Mouse (Mus musculus) forebrain, embryonic 14.5 days (tissue): ENCODE results near the gene Elovl5. TPM values are rescaled to one million over a fixed set of nuclear protein-coding genes. Genes with fewer than 3 reads are reported as not detected.

Experiments
- ATAC-seq: fragments of 200-750 bp; cut with Nextera tagmentation; 2 replicates; pipeline ENCODE4 v1.8.0; 2017; ENCODE audit warnings: mild to moderate bottlenecking, moderate library complexity
- DNase-seq: peaks from one replicate; pipeline ENCODE4 v3.0.0-alpha.2; 2015; ENCODE audit warnings: low spot score
- H3K27ac ChIP-seq: fragments of 300-500 bp; sonication (generic); 2 replicates; pipeline ENCODE4 v1.5.1; 2014; ENCODE audit warnings: low read depth, mild to moderate bottlenecking, control low read depth, low read length, moderate library complexity
- H3K27me3 ChIP-seq: fragments of 300-500 bp; sonication (generic); replicated peaks from 2 replicates; pipeline ENCODE4 v1.6.1; 2014; ENCODE audit warnings: low read length, control low read depth, mixed read lengths; ENCODE audit not compliant: control insufficient read depth, insufficient read depth
- H3K36me3 ChIP-seq: fragments of 300-500 bp; sonication (generic); 2 replicates; pipeline ENCODE4 v1.6.1; 2014; ENCODE audit warnings: low read length, control low read depth; ENCODE audit not compliant: control insufficient read depth, insufficient read depth
- H3K4me1 ChIP-seq: fragments of 300-500 bp; sonication (generic); 2 replicates; pipeline ENCODE4 v1.6.1; 2014; ENCODE audit warnings: antibody characterized with exemption, low read length, control low read depth; ENCODE audit not compliant: control insufficient read depth, insufficient read depth
- H3K4me2 ChIP-seq: fragments of 300-500 bp; sonication (generic); 2 replicates; pipeline ENCODE4 v1.6.1; 2014; ENCODE audit warnings: mild to moderate bottlenecking, control low read depth, low read length
- H3K4me3 ChIP-seq: fragments of 300-500 bp; sonication (generic); 2 replicates; pipeline ENCODE4 v1.5.1; 2014; ENCODE audit warnings: low read depth, low read length, control low read depth
- H3K9ac ChIP-seq: fragments of 300-500 bp; sonication (generic); 2 replicates; pipeline ENCODE4 v1.6.1; 2014; ENCODE audit warnings: mild to moderate bottlenecking, low read length, control low read depth, moderate library complexity
- H3K9me3 ChIP-seq: fragments of 300-500 bp; sonication (generic); replicated peaks from 2 replicates; pipeline ENCODE4 v1.6.1; 2016; ENCODE audit warnings: low read length, control low read depth, mixed read lengths; ENCODE audit not compliant: control insufficient read depth
- WGBS: fragments of 180-500 bp; shearing (Covaris S2); extraction: QIAGEN DNeasy Blood & Tissue Kit; methylation state at CpG from one replicate; pipeline ENCODE4 v1.1.7; 2014; 5-methylcytosine and 5-hydroxymethylcytosine counted together
- polyA plus RNA-seq: library from polyadenylated mRNA; unstranded; fragments of >200 nt; fragmentation: Nextera tagmentation; extraction: Ambion mirVana; gene quantifications from 2 replicates; pipeline ENCODE4 v1.2.1, GENCODE M21; 2014

Gene Elovl5
- polyA plus RNA-seq, 1 experiment from 2014 or later, result 66.9 TPM

DNA sequence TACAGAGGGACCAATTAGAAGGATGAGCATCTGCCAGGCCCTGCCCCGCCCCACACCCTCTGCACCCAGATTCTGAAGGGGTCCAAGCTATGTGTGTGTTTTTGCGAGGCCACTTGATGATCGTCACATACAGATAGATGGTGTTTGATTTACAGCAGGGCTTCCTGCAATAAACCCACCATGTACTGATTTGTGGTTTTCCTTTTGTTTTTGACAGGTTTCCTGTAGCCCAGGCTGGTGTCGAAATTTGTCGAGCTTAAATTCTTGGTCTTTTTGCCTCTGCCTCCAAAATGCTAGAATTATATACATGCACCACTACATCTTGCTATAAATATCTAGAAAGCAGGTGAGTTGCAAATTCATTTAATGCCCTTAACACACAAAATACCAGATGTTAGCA, 93.0 kb downstream of the Elovl5 start:
- DNase-seq, result no peak

DNA sequence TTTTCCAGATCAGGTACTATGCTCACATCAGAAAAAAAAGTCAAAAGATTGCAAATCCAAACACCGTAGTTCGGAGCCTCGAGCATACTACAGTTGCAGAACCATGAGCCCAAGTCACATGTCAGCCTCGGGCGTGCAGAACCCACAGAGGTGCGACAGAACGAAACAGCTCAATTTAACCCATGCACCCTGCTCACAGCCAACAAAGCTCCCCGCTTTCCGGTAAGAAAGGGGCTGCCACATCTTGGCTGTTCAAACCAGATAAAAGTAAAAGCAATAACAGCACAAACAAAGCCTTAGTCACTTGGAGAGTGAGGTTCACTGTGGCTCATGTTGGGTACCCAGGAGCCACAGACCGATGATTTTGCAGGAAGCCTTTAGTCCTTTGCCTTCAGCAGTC, 93.5 kb downstream of the Elovl5 start:
- H3K4me1 ChIP-seq, result no peaks in the 10 kb centered on the region
- H3K27ac ChIP-seq, result no peak overlapping the region
- H3K27me3 ChIP-seq, result no peaks in the 10 kb centered on the region
- no peak overlapping the region for H3K9ac ChIP-seq
- no peak overlapping the region for H3K4me3 ChIP-seq
- no peak overlapping the region for H3K4me2 ChIP-seq
- H3K36me3 ChIP-seq, result no peaks in the 10 kb centered on the region
- ATAC-seq (no peak), DNase-seq (no peak)
- WGBS, result 86% methylated on average over 10 of the region's 10 CpGs
- H3K9me3 ChIP-seq, result no peaks in the 10 kb centered on the region

More for the DNA sequence above, 93.0 kb downstream of the Elovl5 start:
- no peak overlapping the region for H3K9ac ChIP-seq
- WGBS, result 94% methylated on average over 5 of the region's 5 CpGs
- no peak overlapping the region for H3K4me3 ChIP-seq
- no peaks in the 10 kb centered on the region for H3K4me1 ChIP-seq
- ATAC-seq, result no peak
- H3K27me3 ChIP-seq, result no peaks in the 10 kb centered on the region
- no peak overlapping the region for H3K4me2 ChIP-seq
- no peaks in the 10 kb centered on the region for H3K9me3 ChIP-seq
- no peak overlapping the region for H3K27ac ChIP-seq
- no peaks in the 10 kb centered on the region for H3K36me3 ChIP-seq

DNA sequence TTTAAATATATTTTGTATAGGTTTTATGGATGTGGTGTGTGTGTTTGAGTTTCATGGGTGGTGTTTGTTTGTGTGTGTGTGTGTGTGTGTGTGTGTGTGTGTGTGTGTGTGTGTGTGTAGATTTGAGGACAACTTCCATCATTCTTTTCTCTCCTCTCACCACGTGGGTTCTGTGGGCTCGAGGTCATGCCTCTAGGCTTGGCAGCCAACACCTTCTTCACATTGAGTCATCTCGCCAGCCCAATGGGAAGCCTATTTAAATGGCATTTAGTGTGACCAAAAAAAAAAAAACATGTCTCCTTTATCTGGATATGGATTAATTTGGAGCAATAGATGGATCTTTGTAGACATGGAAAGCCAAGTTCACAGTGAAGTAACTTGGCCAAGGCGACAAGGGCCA, 94.9 kb downstream of the Elovl5 start:
- H3K4me1 ChIP-seq, result no peaks in the 10 kb centered on the region
- H3K27ac ChIP-seq, result no peak overlapping the region
- DNase-seq (no peak), ATAC-seq (no peak)
- no peaks in the 10 kb centered on the region for H3K27me3 ChIP-seq
- H3K4me3 ChIP-seq, result no peak overlapping the region
- WGBS, result 85% methylated on average over 4 of the region's 4 CpGs
- H3K9me3 ChIP-seq, result no peaks in the 10 kb centered on the region
- H3K9ac ChIP-seq, result no peak overlapping the region
- no peak overlapping the region for H3K4me2 ChIP-seq
- H3K36me3 ChIP-seq, result no peaks in the 10 kb centered on the region

DNA sequence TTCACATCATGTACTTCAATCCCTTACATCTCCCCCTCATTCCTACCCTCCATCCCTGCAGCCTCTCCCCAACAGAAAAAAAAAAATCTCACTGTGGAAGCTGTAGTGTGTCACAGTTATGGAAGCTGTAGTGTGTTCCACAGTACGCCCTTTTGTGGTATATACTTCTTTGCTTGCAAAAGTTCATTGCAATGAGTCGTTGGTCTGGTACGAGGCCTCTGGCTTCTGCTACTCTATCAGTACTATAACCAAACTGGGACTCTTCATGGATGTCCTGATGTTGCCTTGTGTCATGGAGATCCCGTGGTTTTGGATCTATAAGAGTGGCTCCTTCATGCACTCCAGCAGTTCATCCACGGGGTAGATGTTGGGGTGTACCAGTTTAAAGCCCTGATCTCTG, 95.5 kb downstream of the Elovl5 start:
- DNase-seq (no peak), ATAC-seq (no peak)
- no peak overlapping the region for H3K27ac ChIP-seq
- 92% methylated on average over 5 of the region's 5 CpGs for WGBS
- H3K4me3 ChIP-seq, result no peak overlapping the region
- no peaks in the 10 kb centered on the region for H3K9me3 ChIP-seq
- no peaks in the 10 kb centered on the region for H3K27me3 ChIP-seq
- no peak overlapping the region for H3K9ac ChIP-seq
- no peaks in the 10 kb centered on the region for H3K36me3 ChIP-seq
- H3K4me2 ChIP-seq, result no peak overlapping the region
- no peaks in the 10 kb centered on the region for H3K4me1 ChIP-seq

DNA sequence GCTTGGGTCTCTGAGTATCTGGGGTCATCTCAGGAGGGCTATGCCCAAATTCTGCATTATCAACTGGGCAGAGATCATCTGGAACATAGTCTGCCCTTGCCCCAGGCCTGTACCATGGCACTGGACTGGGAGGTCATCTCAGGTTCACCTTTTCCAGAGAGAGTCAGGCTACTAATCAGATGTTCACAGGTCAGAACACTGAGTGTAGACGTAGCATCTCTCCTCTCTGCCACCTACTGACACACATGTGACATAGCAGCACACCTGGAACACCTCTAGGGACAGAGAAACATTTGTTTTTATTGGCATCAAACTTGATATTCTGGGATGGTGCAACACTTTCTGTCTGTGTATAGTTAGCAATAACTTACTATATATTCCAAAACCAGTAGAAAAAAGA, 96.6 kb downstream of the Elovl5 start:
- 42% methylated on average over 1 of the region's 1 CpGs for WGBS
- no peaks in the 10 kb centered on the region for H3K36me3 ChIP-seq
- DNase-seq, result no peak

DNA sequence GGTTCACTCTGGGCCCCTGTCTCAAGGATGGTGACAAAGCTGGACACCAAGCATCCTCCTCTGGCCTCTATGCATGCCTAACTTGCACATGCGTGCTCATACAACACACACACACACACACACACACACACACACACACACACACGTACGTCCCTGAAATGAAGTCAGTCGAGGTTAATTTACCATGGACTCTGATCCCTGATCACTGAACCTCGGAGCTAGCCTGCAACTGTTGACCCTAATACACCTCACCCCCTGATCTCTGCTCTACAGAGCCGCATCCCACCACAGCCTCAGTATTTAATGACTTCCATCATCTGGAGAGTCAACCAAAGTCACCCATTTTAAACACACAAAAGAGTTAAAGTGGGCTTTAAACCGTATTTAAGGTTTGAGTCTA, 98.7 kb downstream of the Elovl5 start:
- Histone ChIP-seq H3K27ac (no peak overlapping the region), H3K36me3 (no peaks in the 10 kb centered on the region), H3K4me1 (no peaks in the 10 kb centered on the region), H3K4me2 (no peak overlapping the region), H3K27me3 (no peaks in the 10 kb centered on the region), H3K9me3 (no peaks in the 10 kb centered on the region), H3K9ac (no peak overlapping the region), H3K4me3 (no peak overlapping the region)
- ATAC-seq (no peak), DNase-seq (no peak)
- 88% methylated on average over 7 of the region's 7 CpGs for WGBS

More for the DNA sequence above, 96.6 kb downstream of the Elovl5 start:
- Histone ChIP-seq H3K27ac (no peak overlapping the region), H3K9ac (no peak overlapping the region), H3K4me3 (no peak overlapping the region), H3K4me1 (no peaks in the 10 kb centered on the region), H3K4me2 (no peak overlapping the region), H3K9me3 (no peaks in the 10 kb centered on the region), H3K27me3 (no peaks in the 10 kb centered on the region)
- ATAC-seq, result no peak

DNA sequence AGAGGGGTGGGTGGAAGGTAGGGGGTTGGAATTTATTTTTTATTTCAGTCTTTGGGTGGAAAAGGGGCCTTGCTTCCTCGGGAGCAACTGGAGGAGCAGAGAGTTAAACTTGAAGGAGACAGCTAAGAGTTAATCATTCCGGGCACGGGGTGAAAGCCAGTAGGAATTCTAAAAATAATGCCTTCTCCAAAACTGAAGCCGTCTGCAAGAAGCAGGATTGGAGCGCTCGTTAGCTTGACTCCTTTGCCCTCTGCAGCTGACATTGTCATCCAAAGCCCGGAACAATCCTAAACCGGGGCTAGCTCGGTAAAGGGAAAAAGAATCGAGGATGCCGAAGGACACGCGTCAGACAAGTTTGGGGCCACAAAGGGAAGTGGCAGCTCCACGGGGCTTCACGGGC, 99.1 kb downstream of the Elovl5 start:
- no peaks in the 10 kb centered on the region for H3K36me3 ChIP-seq
- H3K4me2 ChIP-seq, result no peak overlapping the region
- H3K27ac ChIP-seq, result no peak overlapping the region
- H3K27me3 ChIP-seq, result no peaks in the 10 kb centered on the region
- no peaks in the 10 kb centered on the region for H3K9me3 ChIP-seq
- no peak overlapping the region for H3K4me3 ChIP-seq
- no peaks in the 10 kb centered on the region for H3K4me1 ChIP-seq
- DNase-seq (no peak), ATAC-seq (no peak)
- H3K9ac ChIP-seq, result no peak overlapping the region
- 57% methylated on average over 15 of the region's 15 CpGs for WGBS

DNA sequence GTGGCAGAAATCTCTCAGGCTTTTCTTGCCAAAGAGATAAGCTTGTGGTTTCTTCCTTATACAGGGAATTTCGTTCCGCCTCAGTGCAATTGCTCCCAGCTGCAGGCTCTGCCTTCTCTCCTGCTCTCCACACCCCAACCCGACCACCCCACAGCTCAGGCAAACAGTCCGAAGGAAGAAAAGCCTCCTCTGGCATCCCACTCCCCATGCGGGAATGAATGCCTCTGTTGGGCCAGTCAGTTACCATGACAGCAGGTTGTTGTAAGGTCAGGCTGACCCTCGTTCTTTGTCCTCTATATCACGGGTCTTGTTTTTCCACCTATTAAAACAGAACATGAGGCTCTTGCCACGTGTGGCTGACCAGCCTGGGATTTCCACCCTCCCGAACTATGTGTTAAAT, 104.1 kb downstream of the Elovl5 start:
- no peak overlapping the region for H3K4me3 ChIP-seq
- H3K9me3 ChIP-seq, result no peaks in the 10 kb centered on the region
- no peaks in the 10 kb centered on the region for H3K4me1 ChIP-seq
- H3K9ac ChIP-seq, result no peak overlapping the region
- DNase-seq (no peak), ATAC-seq (no peak)
- H3K36me3 ChIP-seq, result no peaks in the 10 kb centered on the region
- WGBS, result 9% methylated on average over 9 of the region's 9 CpGs
- no peaks in the 10 kb centered on the region for H3K27me3 ChIP-seq
- H3K4me2 ChIP-seq, result no peak overlapping the region
- no peak overlapping the region for H3K27ac ChIP-seq

DNA sequence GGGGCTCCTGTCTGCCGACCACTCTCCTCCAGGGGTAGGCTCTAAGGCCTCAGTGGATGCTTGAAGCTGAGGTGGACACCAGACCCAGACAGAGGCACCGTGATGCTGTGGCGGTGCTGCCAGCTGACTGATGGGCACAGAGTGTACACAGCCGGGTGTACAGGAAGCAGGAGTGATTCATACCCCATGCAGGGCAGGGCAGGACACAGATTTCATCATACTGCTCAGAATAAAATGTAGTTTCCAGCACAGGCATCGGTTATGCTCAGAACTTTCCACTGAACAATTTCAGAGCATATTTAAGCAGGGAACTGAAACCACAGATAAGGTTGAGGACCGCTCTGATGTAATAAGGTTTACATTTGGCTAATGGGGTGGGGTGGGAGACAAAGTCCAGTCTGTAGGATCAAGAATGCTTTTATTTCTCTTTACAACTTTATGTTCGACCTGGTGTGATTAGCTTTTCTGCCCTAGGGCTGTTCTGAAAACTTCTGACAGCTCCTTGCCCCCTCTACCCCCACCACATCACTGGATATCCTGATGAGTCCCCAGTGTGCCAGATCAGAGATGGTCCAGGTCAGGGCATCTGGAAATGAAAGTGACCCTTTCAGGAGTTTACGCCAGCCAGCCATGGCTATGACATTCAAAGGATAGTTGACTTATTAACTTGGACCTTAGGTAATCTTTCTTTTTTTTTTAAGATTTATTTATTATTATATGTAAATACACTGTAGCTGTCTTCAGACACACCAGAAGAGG, 105.2 kb downstream of the Elovl5 start:
- Histone ChIP-seq H3K27ac (no peak overlapping the region), H3K4me3 (no peak overlapping the region), H3K4me2 (no peak overlapping the region), H3K27me3 (no peaks in the 10 kb centered on the region), H3K36me3 (no peaks in the 10 kb centered on the region), H3K9ac (no peak overlapping the region), H3K4me1 (no peaks in the 10 kb centered on the region), H3K9me3 (no peaks in the 10 kb centered on the region)
- ATAC-seq (no peak), DNase-seq (no peak)
- WGBS, result 85% methylated on average over 8 of the region's 8 CpGs
